Mouse (Mus musculus): ENCODE results near the gene Ak5.
A peak's percentile ranks its signal among the peaks of the same experiment; 100 is the strongest.

Ak5 gene

GRCm38 (mm10) chr3:152564516-152565113 is 103.5 kb downstream of the Ak5 start:
- DNase-seq (ENCODE audit: low spot score), result no peak

GRCm38 (mm10) chr3:152563833-152564232 is 104.3 kb downstream of the Ak5 start:
- DNase-seq (ENCODE audit: low spot score), result no peak

GRCm38 (mm10) chr3:152561708-152562107 is 106.5 kb downstream of the Ak5 start:
- DNase-seq (ENCODE audit: low spot score), result no peak

GRCm38 (mm10) chr3:152559295-152559694 is 108.9 kb downstream of the Ak5 start:
- no peak for DNase-seq (ENCODE audit: low spot score)

GRCm38 (mm10) chr3:152558106-152558505 is 110.1 kb downstream of the Ak5 start:
- DNase-seq (ENCODE audit: low spot score), result no peak

- peak; percentile 21 for DNase-seq (ENCODE audit: low spot score)
Observed at GRCm38 (mm10) chr3:152557659-152558058, 110.5 kb downstream of the Ak5 start.

- no peak for DNase-seq (ENCODE audit: low spot score)
Observed at GRCm38 (mm10) chr3:152556919-152557318, 111.2 kb downstream of the Ak5 start.

- DNase-seq (ENCODE audit: low spot score), result no peak
Observed at GRCm38 (mm10) chr3:152556435-152556834, 111.7 kb downstream of the Ak5 start.

GRCm38 (mm10) chr3:152555216-152555615 is 112.9 kb downstream of the Ak5 start:
- no peak for DNase-seq (ENCODE audit: low spot score)

- no peak for DNase-seq (ENCODE audit: low spot score)
Observed at GRCm38 (mm10) chr3:152554366-152554765, 113.8 kb downstream of the Ak5 start.

- DNase-seq (ENCODE audit: low spot score), result no peak
Observed at GRCm38 (mm10) chr3:152552641-152553040, 115.5 kb downstream of the Ak5 start.

- DNase-seq (ENCODE audit: low spot score), result no peak
Observed at GRCm38 (mm10) chr3:152550528-152551115, 117.5 kb downstream of the Ak5 start.

GRCm38 (mm10) chr3:152550031-152550430 is 118.1 kb downstream of the Ak5 start:
- no peak for DNase-seq (ENCODE audit: low spot score)

- DNase-seq (ENCODE audit: low spot score), result no peak
Observed at GRCm38 (mm10) chr3:152544921-152545320, 123.2 kb downstream of the Ak5 start.

- no peak for DNase-seq (ENCODE audit: low spot score)
Observed at GRCm38 (mm10) chr3:152542298-152542697, 125.9 kb downstream of the Ak5 start.

GRCm38 (mm10) chr3:152530344-152530743 is 137.8 kb downstream of the Ak5 start:
- no peak for DNase-seq (ENCODE audit: low spot score)

- no peak for DNase-seq (ENCODE audit: low spot score)
Observed at GRCm38 (mm10) chr3:152529058-152529972, 138.8 kb downstream of the Ak5 start.

- no peak for DNase-seq (ENCODE audit: low spot score)
Observed at GRCm38 (mm10) chr3:152526721-152527120, 141.4 kb downstream of the Ak5 start.

- DNase-seq (ENCODE audit: low spot score), result no peak
Observed at GRCm38 (mm10) chr3:152523315-152523638, 144.9 kb downstream of the Ak5 start.

GRCm38 (mm10) chr3:152522634-152523314 is 145.4 kb downstream of the Ak5 start:
- no peak for DNase-seq (ENCODE audit: low spot score)

- DNase-seq (ENCODE audit: low spot score), result no peak
Observed at GRCm38 (mm10) chr3:152521054-152521453, 147.1 kb downstream of the Ak5 start.

- no peak for DNase-seq (ENCODE audit: low spot score)
Observed at GRCm38 (mm10) chr3:152520074-152520473, 148.1 kb downstream of the Ak5 start.

GRCm38 (mm10) chr3:152519556-152519955 is 148.6 kb downstream of the Ak5 start:
- no peak for DNase-seq (ENCODE audit: low spot score)

Data from testis, postnatal 14 days (tissue).